Mouse (Mus musculus): ENCODE results near the gene Gm6525. TPM values are rescaled to one million over a fixed set of nuclear protein-coding genes. Genes with fewer than 3 reads are reported as not detected.

Gm6525 gene
- polyA plus RNA-seq, 1 experiment from 2014 or later, result 0.99 TPM

DNA sequence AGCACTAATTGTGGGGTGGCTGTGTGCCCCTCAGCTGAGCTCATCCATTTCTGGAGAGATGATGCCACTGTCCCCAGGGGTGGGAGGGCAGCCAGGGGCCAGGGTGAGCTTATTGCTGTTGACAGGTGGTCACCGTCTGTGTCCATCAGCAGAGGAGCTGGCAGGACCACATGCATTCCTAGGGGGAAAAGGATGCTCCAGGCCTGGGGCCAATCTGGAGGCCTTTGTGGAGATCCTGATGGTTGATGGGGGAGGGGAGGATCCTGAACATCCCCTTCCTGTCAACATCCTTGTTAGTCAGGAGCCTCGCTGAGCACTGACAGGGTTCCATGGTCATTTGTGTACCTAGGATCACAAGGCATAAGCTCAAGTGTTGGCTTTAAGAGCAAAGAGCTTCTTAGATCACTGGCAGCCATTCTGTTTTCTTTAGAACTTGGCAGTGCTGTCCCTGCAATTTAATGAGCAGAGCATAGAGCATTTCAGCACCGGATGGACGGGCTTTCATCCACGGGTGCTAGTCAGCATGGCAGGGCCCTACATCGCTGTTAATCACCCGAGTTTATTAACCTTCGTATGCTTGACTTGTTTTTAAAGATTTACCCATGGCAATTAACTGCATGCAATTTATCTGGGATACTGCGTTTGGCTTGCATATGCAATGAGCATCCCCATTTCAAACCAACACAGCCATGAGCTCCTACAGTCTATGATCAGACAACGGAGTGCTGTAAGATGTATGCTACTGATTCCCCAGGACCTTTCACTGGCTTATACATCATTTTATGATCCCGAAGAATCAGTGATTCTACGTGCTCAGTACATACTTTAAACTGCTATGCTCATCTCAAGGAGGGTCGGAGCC is 26.9 kb downstream of the Gm6525 start:
- ATAC-seq (ENCODE audit: low FRiP score), result peak; percentile 83
- DNase-seq (ENCODE audit: low spot score), result peak; percentile 43
- H3K4me2 ChIP-seq (replicated peaks; ENCODE audit: low read depth, low read length), result no peak overlapping the region
- H3K27ac ChIP-seq (ENCODE audit: low read depth, low read length), result 0 out of 2 replicates have a peak overlapping the region, but pooled peaks have one; percentile 51
- no peak overlapping the region for H3K9ac ChIP-seq (ENCODE audit: low read depth, low read length)
- WGBS, result 71% methylated on average over 13 of the region's 13 CpGs
- H3K36me3 ChIP-seq (ENCODE audit: control insufficient read depth, insufficient read depth, low read length), result no peaks in the 10 kb centered on the region
- no peak overlapping the region for H3K4me3 ChIP-seq (ENCODE audit: low read depth, low read length)
- no peaks in the 10 kb centered on the region for H3K27me3 ChIP-seq (ENCODE audit: control insufficient read depth, insufficient read depth, low read length)
- no peaks in the 10 kb centered on the region for H3K4me1 ChIP-seq (replicated peaks; ENCODE audit: control insufficient read depth, insufficient read depth, low read length)
- H3K9me3 ChIP-seq (ENCODE audit: control insufficient read depth, low read length), result no peaks in the 10 kb centered on the region

DNA sequence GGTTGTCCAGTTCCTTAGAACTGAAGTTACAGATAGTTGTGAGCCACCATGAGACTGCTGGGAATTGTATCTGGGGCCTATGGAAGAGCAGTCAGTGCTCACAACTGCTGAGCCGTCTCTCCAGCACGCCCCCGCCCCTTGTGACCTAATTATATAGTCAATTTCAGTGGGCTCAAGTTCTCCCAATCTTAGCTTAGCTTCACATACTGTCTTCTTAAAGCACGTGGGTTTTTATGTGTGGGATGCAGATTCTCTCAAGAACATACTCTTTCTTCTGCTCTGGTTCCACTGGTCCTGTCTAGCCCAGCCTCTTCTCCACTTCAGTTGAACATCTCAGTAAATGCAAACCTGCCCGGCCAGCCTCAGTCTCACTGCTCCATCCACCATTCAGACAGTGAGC is 30.7 kb downstream of the Gm6525 start:
- H3K4me2 ChIP-seq (replicated peaks; ENCODE audit: low read depth, low read length), result no peak overlapping the region
- H3K36me3 ChIP-seq (ENCODE audit: control insufficient read depth, insufficient read depth, low read length), result 0 out of 2 replicates have a peak, but pooled peaks cover 2% of the 10 kb centered on the region

DNA sequence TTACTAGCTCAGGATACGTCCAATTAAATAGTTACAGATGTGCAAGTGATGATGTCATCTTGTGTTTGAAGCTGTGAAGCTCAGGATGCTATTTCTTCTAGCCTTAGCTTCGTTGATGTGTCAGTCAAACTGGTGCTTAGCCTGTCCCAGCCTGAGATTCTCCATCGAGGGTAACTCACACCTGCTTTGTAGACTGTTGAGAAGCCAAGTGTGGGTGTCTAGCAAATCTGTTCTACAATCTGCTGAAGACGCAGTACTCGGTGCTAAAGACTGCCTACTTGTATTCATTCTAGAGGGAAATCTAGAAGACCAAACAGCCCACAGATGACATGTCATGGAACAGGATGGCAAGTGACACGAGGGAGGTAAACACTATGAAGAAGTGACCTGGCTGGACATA is 31.7 kb downstream of the Gm6525 start:
- H3K4me3 ChIP-seq (ENCODE audit: low read depth, low read length), result no peak overlapping the region
- no peaks in the 10 kb centered on the region for H3K4me1 ChIP-seq (replicated peaks; ENCODE audit: control insufficient read depth, insufficient read depth, low read length)
- ATAC-seq (ENCODE audit: low FRiP score), result no peak
- H3K4me2 ChIP-seq (replicated peaks; ENCODE audit: low read depth, low read length), result no peak overlapping the region
- no peak overlapping the region for H3K9ac ChIP-seq (ENCODE audit: low read depth, low read length)
- no peak overlapping the region for H3K27ac ChIP-seq (ENCODE audit: low read depth, low read length)
- H3K27me3 ChIP-seq (ENCODE audit: control insufficient read depth, insufficient read depth, low read length), result no peaks in the 10 kb centered on the region
- no peaks in the 10 kb centered on the region for H3K9me3 ChIP-seq (ENCODE audit: control insufficient read depth, low read length)
- no peak for DNase-seq (ENCODE audit: low spot score)
- H3K36me3 ChIP-seq (ENCODE audit: control insufficient read depth, insufficient read depth, low read length), result 0 out of 2 replicates have a peak, but pooled peaks cover 2% of the 10 kb centered on the region
- 86% methylated on average over 6 of the region's 6 CpGs for WGBS

More for the DNA sequence above, 30.7 kb downstream of the Gm6525 start:
- no peak overlapping the region for H3K9ac ChIP-seq (ENCODE audit: low read depth, low read length)
- H3K27me3 ChIP-seq (ENCODE audit: control insufficient read depth, insufficient read depth, low read length), result no peaks in the 10 kb centered on the region
- H3K9me3 ChIP-seq (ENCODE audit: control insufficient read depth, low read length), result no peaks in the 10 kb centered on the region
- no peak for ATAC-seq (ENCODE audit: low FRiP score)
- WGBS, result 89% methylated on average over 5 of the region's 5 CpGs
- DNase-seq (ENCODE audit: low spot score), result no peak
- H3K27ac ChIP-seq (ENCODE audit: low read depth, low read length), result no peak overlapping the region
- H3K4me3 ChIP-seq (ENCODE audit: low read depth, low read length), result no peak overlapping the region
- H3K4me1 ChIP-seq (replicated peaks; ENCODE audit: control insufficient read depth, insufficient read depth, low read length), result no peaks in the 10 kb centered on the region

DNA sequence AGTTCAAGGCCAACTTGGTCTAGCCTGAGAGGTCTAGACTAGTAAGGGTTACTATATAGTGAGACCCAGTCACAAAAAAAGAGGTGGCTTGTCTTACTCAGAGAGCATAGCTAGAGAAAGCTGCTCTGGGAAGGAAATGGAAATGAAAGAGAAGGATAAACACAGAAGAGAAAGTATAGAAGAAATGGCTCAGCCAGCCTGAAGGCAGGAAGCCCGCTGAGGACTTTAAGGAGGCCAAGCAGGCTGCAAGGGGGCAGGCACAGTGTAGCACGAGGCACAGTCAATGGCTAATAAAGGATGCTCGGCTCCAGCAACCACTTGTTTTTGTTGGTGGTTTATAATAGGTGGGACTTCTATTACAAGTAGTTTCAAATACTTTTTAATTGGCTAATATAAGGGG is 32.2 kb downstream of the Gm6525 start:
- Histone ChIP-seq H3K4me1 (replicated peaks; ENCODE audit: control insufficient read depth, insufficient read depth, low read length) (no peaks in the 10 kb centered on the region), H3K9ac (ENCODE audit: low read depth, low read length) (no peak overlapping the region), H3K4me2 (replicated peaks; ENCODE audit: low read depth, low read length) (no peak overlapping the region), H3K27ac (ENCODE audit: low read depth, low read length) (no peak overlapping the region), H3K27me3 (ENCODE audit: control insufficient read depth, insufficient read depth, low read length) (no peaks in the 10 kb centered on the region), H3K9me3 (ENCODE audit: control insufficient read depth, low read length) (no peaks in the 10 kb centered on the region), H3K36me3 (ENCODE audit: control insufficient read depth, insufficient read depth, low read length) (0 out of 2 replicates have a peak, but pooled peaks cover 2% of the 10 kb centered on the region), H3K4me3 (ENCODE audit: low read depth, low read length) (no peak overlapping the region)
- 92% methylated on average over 3 of the region's 3 CpGs for WGBS
- no peak for DNase-seq (ENCODE audit: low spot score)
- no peak for ATAC-seq (ENCODE audit: low FRiP score)

DNA sequence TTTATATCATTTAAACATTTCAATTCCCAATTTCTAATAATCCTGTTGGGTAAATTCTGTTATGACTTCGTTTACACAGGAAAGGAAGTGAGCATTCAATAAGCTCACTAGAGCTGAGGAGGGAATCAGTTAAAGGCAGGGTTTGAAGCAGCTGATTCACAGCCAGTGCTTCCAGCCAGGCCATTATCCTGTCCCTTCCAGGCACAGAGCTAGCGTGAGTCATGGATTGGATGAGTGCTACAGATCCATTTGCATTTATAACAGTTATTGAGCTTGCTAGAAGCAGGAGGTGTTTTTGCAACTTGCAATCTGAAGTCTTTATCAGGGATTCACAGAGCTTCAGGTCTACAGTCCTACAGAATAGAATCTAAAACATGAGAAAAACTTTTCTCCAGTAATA is 33.5 kb downstream of the Gm6525 start:
- Histone ChIP-seq H3K27ac (ENCODE audit: low read depth, low read length) (no peak overlapping the region), H3K36me3 (ENCODE audit: control insufficient read depth, insufficient read depth, low read length) (0 out of 2 replicates have a peak, but pooled peaks cover 2% of the 10 kb centered on the region), H3K4me3 (ENCODE audit: low read depth, low read length) (no peak overlapping the region), H3K27me3 (ENCODE audit: control insufficient read depth, insufficient read depth, low read length) (no peaks in the 10 kb centered on the region), H3K4me2 (replicated peaks; ENCODE audit: low read depth, low read length) (no peak overlapping the region), H3K9me3 (ENCODE audit: control insufficient read depth, low read length) (no peaks in the 10 kb centered on the region), H3K9ac (ENCODE audit: low read depth, low read length) (no peak overlapping the region), H3K4me1 (replicated peaks; ENCODE audit: control insufficient read depth, insufficient read depth, low read length) (no peaks in the 10 kb centered on the region)
- DNase-seq (ENCODE audit: low spot score), result no peak
- 74% methylated on average over 2 of the region's 2 CpGs for WGBS
- no peak for ATAC-seq (ENCODE audit: low FRiP score)

DNA sequence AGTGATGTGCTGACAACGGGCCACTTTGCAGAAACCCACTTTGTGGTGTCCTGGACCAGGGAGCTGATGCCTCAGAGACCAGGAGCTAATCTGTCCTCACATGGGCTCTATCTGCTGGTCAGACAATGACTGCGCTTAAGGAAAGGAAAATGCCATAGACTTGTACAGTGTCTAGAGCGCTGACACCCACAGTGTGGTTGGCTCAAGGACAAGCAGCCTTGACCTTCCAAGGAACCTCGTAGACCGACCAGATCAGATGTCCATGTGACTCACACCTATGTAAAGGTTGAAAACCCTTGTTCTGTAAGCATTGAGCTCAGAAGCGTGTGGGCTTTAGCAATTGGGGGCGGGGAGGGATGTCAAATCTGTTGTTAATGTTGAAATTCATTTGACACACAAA is 34.6 kb downstream of the Gm6525 start:
- H3K4me3 ChIP-seq (ENCODE audit: low read depth, low read length), result no peak overlapping the region
- 96% methylated on average over 7 of the region's 7 CpGs for WGBS
- H3K9me3 ChIP-seq (ENCODE audit: control insufficient read depth, low read length), result no peaks in the 10 kb centered on the region
- ATAC-seq (ENCODE audit: low FRiP score), result no peak
- H3K27me3 ChIP-seq (ENCODE audit: control insufficient read depth, insufficient read depth, low read length), result no peaks in the 10 kb centered on the region
- no peak overlapping the region for H3K27ac ChIP-seq (ENCODE audit: low read depth, low read length)
- H3K4me2 ChIP-seq (replicated peaks; ENCODE audit: low read depth, low read length), result no peak overlapping the region
- H3K9ac ChIP-seq (ENCODE audit: low read depth, low read length), result no peak overlapping the region
- no peak for DNase-seq (ENCODE audit: low spot score)
- H3K4me1 ChIP-seq (replicated peaks; ENCODE audit: control insufficient read depth, insufficient read depth, low read length), result no peaks in the 10 kb centered on the region
- H3K36me3 ChIP-seq (ENCODE audit: control insufficient read depth, insufficient read depth, low read length), result 0 out of 2 replicates have a peak, but pooled peaks cover 2% of the 10 kb centered on the region

DNA sequence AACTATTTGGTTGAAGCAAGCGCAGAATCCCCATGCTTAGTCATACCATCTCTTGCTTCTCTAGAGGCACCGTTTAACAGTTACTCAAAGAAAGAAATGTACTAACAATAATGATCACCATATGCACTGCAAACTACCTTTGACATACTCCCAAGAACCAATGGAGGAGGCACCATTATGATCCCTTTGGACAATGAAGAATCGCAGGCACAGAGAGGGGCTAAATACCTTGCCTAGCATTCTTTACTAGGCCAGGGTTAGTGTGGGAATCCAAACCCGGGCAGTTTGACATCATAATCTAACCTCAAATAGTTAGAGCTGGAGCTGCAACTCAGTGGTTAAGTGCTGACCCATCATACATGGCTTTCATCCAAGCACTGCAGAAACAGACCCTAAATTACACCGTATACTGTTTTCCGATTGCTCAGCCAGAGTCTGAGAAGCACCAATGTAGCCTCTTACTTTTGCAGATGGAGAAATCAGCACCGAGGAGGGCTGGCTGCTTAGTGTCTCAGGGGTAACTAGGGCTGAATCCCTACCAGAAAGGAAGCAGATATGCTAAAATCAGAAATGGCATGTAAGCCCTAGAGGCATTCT is 35.1 kb downstream of the Gm6525 start:
- Histone ChIP-seq H3K4me3 (ENCODE audit: low read depth, low read length) (no peak overlapping the region), H3K27ac (ENCODE audit: low read depth, low read length) (no peak overlapping the region), H3K9ac (ENCODE audit: low read depth, low read length) (no peak overlapping the region), H3K27me3 (ENCODE audit: control insufficient read depth, insufficient read depth, low read length) (no peaks in the 10 kb centered on the region), H3K9me3 (ENCODE audit: control insufficient read depth, low read length) (no peaks in the 10 kb centered on the region), H3K36me3 (ENCODE audit: control insufficient read depth, insufficient read depth, low read length) (0 out of 2 replicates have a peak, but pooled peaks cover 2% of the 10 kb centered on the region), H3K4me2 (replicated peaks; ENCODE audit: low read depth, low read length) (no peak overlapping the region), H3K4me1 (replicated peaks; ENCODE audit: control insufficient read depth, insufficient read depth, low read length) (no peaks in the 10 kb centered on the region)
- WGBS, result 95% methylated on average over 7 of the region's 7 CpGs
- ATAC-seq (ENCODE audit: low FRiP score) (no peak), DNase-seq (ENCODE audit: low spot score) (no peak)

DNA sequence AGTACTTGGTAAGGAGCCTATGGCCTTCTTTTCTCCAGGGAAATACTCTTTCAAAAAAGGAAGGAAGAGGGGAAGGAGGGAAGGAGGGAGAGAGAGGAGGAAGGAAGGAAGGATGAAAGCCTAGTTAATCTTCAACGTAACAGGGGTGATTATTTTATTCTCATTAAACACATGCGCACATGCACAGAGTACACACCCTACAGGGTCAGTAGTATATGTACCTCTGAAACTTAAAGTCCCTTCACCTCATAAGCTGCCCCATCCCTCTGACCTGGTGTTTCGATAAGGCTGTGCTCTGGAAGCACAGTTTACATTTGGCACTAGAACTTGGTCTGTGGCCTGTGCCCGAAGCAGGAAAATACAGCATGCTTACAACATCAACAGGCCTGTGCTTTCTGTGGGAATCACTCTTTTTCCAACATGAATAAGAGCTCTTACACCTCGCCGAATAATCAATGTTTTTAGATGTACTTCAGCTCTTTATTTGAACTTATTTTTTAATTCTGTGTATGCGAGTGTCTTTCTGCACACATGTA is 37.5 kb downstream of the Gm6525 start:
- no peak overlapping the region for H3K4me2 ChIP-seq (replicated peaks; ENCODE audit: low read depth, low read length)
- 94% methylated on average over 7 of the region's 7 CpGs for WGBS
- no peaks in the 10 kb centered on the region for H3K9me3 ChIP-seq (ENCODE audit: control insufficient read depth, low read length)
- no peak overlapping the region for H3K27ac ChIP-seq (ENCODE audit: low read depth, low read length)
- no peaks in the 10 kb centered on the region for H3K27me3 ChIP-seq (ENCODE audit: control insufficient read depth, insufficient read depth, low read length)
- ATAC-seq (ENCODE audit: low FRiP score), result no peak
- H3K4me3 ChIP-seq (ENCODE audit: low read depth, low read length), result no peak overlapping the region
- 0 out of 2 replicates have a peak, but pooled peaks cover 2% of the 10 kb centered on the region for H3K36me3 ChIP-seq (ENCODE audit: control insufficient read depth, insufficient read depth, low read length)
- H3K4me1 ChIP-seq (replicated peaks; ENCODE audit: control insufficient read depth, insufficient read depth, low read length), result no peaks in the 10 kb centered on the region
- no peak for DNase-seq (ENCODE audit: low spot score)
- H3K9ac ChIP-seq (ENCODE audit: low read depth, low read length), result no peak overlapping the region

Data from hindbrain, embryonic 11.5 days (tissue).